In the genomic region with DNA sequence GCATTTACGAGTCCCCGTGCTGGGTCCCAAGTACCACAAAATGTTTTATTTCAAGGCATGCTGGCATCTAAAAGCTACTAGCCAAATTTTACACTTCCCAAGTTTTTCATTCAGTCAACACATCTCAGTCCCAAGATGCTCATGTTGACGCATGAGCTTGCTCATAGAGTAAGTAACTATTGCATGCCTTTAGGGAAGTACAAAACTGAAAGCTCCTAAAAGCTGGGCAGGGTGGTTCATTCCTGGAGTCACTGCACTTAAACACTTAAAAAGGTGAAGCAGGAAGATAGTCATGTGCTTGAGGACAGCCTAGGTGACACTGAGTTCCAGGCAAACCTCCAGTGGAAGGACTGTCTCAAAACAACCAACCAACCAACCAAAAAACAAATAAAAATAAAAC, we compare ENCODE assay signal across 28 mouse cellular contexts. TPM values are rescaled to one million over a fixed set of nuclear protein-coding genes. Genes with fewer than 3 reads are reported as not detected.
DNase-seq lines count a peak whose midpoint lies in the region; ATAC-seq and TF ChIP-seq lines count a peak whose summit lies in the region.
"Had no signal": no experiment of that assay in that cellular context is flagged by ENCODE, and none has a peak within 500 bp of the region (broad histone marks: within the 10 kb centered on the region; RNA-seq: fewer than 3 reads in every experiment).

No protein-coding gene starts in this region.

- H3K9me3 ChIP-seq in CH12.LX (replicated peaks; ENCODE audit: low read length), result no peaks in the 10 kb centered on the region
- no peaks in the 10 kb centered on the region for H3K9me3 ChIP-seq in neural tube, embryonic 15.5 days (replicated peaks)
- H3K9me3 ChIP-seq: embryonic facial prominence, embryonic 12.5 days; embryonic facial prominence, embryonic 15.5 days; heart, embryonic 10.5 days; heart, embryonic 13.5 days had no signal

- no peaks in the 10 kb centered on the region for H3K27me3 ChIP-seq in kidney, adult 2 months (replicated peaks; ENCODE audit: control insufficient read depth, insufficient read depth, low read length)
- no peaks in the 10 kb centered on the region for H3K27me3 ChIP-seq in CH12.LX (replicated peaks)
- H3K27me3 ChIP-seq in neural tube, embryonic 15.5 days (replicated peaks), result no peaks in the 10 kb centered on the region
- H3K27me3 ChIP-seq: embryonic facial prominence, embryonic 12.5 days; embryonic facial prominence, embryonic 15.5 days; heart, embryonic 13.5 days had no signal

- DNase-seq in kidney, adult 2 months, result no peak
- no peak for DNase-seq in kidney, adult 9 months
- no peak for DNase-seq in CH12.LX (ENCODE audit: extremely low read depth)
- DNase-seq in layer of hippocampus, adult 8-10 months (ENCODE audit: low spot score in 2 of 2), result no peak
- DNase-seq: adrenal gland, adult 8-10 months; adrenal gland, postnatal 25 days; cerebellum, adult 11 months; cerebellum, adult 2 months; cerebellum, adult 9-11 months; cerebellum, postnatal 25 days; forebrain, postnatal 0 days; gastrocnemius, adult 2 months; gastrocnemius, postnatal 25 days; heart, adult 2 months; heart, postnatal 14 days; heart, postnatal 4 days had no signal

- dilution Hi-C loops in CH12.LX (cut with MboI; ENCODE audit: extremely low pct_ligation_motif_present, extremely low pct_unique_long_range_greater_than_20kb, low sequenced_read_pairs), result no loop called here

- ATAC-seq in megakaryocyte, adult 5-6 weeks (ENCODE audit: poor library complexity, severe bottlenecking), result peak; percentile 57
- ATAC-seq in neural tube, embryonic 15.5 days (ENCODE audit: low FRiP score), result no peak
- ATAC-seq: activated CD4-positive, CD25-positive, alpha-beta regulatory T cell, adult 4 months; CD4-positive, CD25-positive, alpha-beta regulatory T cell, adult 4 months; forebrain, embryonic 14.5 days; forebrain, postnatal 0 days; hindbrain, postnatal 0 days; inflammation-experienced regulatory T-cells, adult 6 months had no signal

- H3K27ac ChIP-seq in kidney, adult 2 months (ENCODE audit: insufficient read depth, low read depth, low read length), result peak overlapping the region; percentile 76
- H3K27ac ChIP-seq in CH12.LX (ENCODE audit: insufficient read depth, low read depth), result no peak overlapping the region
- H3K27ac ChIP-seq in neural tube, embryonic 15.5 days (replicated peaks), result no peak overlapping the region
- H3K27ac ChIP-seq: embryonic facial prominence, embryonic 12.5 days; embryonic facial prominence, embryonic 15.5 days; gastrocnemius, adult 2 months; heart, adult 2 months; heart, embryonic 10.5 days; heart, embryonic 13.5 days; hindbrain, embryonic 14.5 days; hindbrain, postnatal 0 days had no signal

- peak overlapping the region; percentile 61 for H3K4me2 ChIP-seq in CH12.LX (ENCODE audit: insufficient read depth, low read depth, poor library complexity, severe bottlenecking)
- H3K4me2 ChIP-seq in neural tube, embryonic 15.5 days, result no peak overlapping the region
- H3K4me2 ChIP-seq: embryonic facial prominence, embryonic 12.5 days; embryonic facial prominence, embryonic 15.5 days; heart, embryonic 13.5 days; hindbrain, embryonic 14.5 days had no signal

- no peak for TF ChIP-seq CTCF in kidney, adult 2 months (conservative IDR thresholded peaks at IDR 0.05; ENCODE audit: insufficient read depth, insufficient read length, low read depth, low read length)
- no peak for TF ChIP-seq CTCF in CH12.LX (conservative IDR thresholded peaks at IDR 0.05 in 1 of 2, IDR thresholded peaks at IDR 0.05 in 1 of 2; ENCODE audit: low read depth in 2 of 2, low read length in 2 of 2)

- no peaks in the 10 kb centered on the region for H3K4me1 ChIP-seq in kidney, adult 2 months (ENCODE audit: control insufficient read depth, insufficient read depth, low read length)
- H3K4me1 ChIP-seq in CH12.LX (ENCODE audit: control insufficient read depth in 1 of 2, insufficient read depth in 2 of 2), result peaks cover 0 to 24% of the 10 kb centered on the region in 2 experiments; a peak in 2 of 4 replicates
- no peaks in the 10 kb centered on the region for H3K4me1 ChIP-seq in neural tube, embryonic 15.5 days
- H3K4me1 ChIP-seq: embryonic facial prominence, embryonic 12.5 days; embryonic facial prominence, embryonic 15.5 days; heart, embryonic 10.5 days; heart, embryonic 13.5 days had no signal

- H3K79me2 ChIP-seq in CH12.LX (replicated peaks; ENCODE audit: control insufficient read depth, extremely low read depth, insufficient read depth, poor library complexity, severe bottlenecking), result peaks cover 23% of the 10 kb centered on the region

- no peak overlapping the region; the same call in 1 of the 2 replicates for H3K9ac ChIP-seq in CH12.LX (ENCODE audit: insufficient read depth, low read depth)
- no peak overlapping the region for H3K9ac ChIP-seq in neural tube, embryonic 15.5 days (replicated peaks)
- H3K9ac ChIP-seq: embryonic facial prominence, embryonic 12.5 days; embryonic facial prominence, embryonic 15.5 days; forebrain, postnatal 0 days; heart, embryonic 13.5 days; hindbrain, embryonic 14.5 days had no signal

- no peak for TF ChIP-seq RAD21 in CH12.LX (IDR thresholded peaks at IDR 0.05; ENCODE audit: low read depth, low read length)

- in situ Hi-C loops in CH12.LX (cut with MboI; ENCODE audit: low pct_ligation_motif_present, low pct_unique_long_range_greater_than_20kb, low sequenced_read_pairs), result loop anchor here (10.0 kb wide), 1 partner anchor 104 kb away; the partner anchor contains the start of gene 5430427O19Rik

- no peak for TF ChIP-seq POLR2A in kidney, adult 2 months (IDR thresholded peaks at IDR 0.05; ENCODE audit: low read depth, low read length)
- no peak for TF ChIP-seq POLR2A in CH12.LX (IDR thresholded peaks at IDR 0.05; ENCODE audit: low read depth, low read length)

- no peak for TF ChIP-seq EP300 in CH12.LX (IDR thresholded peaks at IDR 0.05; ENCODE audit: low read length)

- WGBS in kidney, adult 2 months, result 58% methylated on average over 3 of the region's 3 CpGs
- 91% methylated on average over 3 of the region's 3 CpGs for WGBS in neural tube, embryonic 15.5 days

- 0 out of 2 replicates have a peak overlapping the region, but pooled peaks have one; percentile 22 for H3K4me3 ChIP-seq in kidney, adult 2 months (ENCODE audit: insufficient read depth, low read depth, low read length)
- H3K4me3 ChIP-seq in CH12.LX (replicated peaks in 1 of 3; ENCODE audit: low read depth in 2 of 3, low read length in 2 of 3, poor library complexity in 1 of 3), result no peak overlapping the region
- no peak overlapping the region for H3K4me3 ChIP-seq in neural tube, embryonic 15.5 days (replicated peaks)
- H3K4me3 ChIP-seq: embryonic facial prominence, embryonic 12.5 days; embryonic facial prominence, embryonic 15.5 days; gastrocnemius, adult 2 months; heart, adult 2 months; heart, embryonic 10.5 days; heart, embryonic 13.5 days had no signal

- no peaks in the 10 kb centered on the region for H3K36me3 ChIP-seq in kidney, adult 2 months (ENCODE audit: control insufficient read depth, insufficient read depth, low read length)
- peaks cover 1 to 3% of the 10 kb centered on the region in 2 experiments for H3K36me3 ChIP-seq in CH12.LX (replicated peaks in 1 of 2; ENCODE audit: control insufficient read depth in 1 of 2, insufficient read depth in 1 of 2, low read length in 1 of 2)
- H3K36me3 ChIP-seq in neural tube, embryonic 15.5 days, result no peaks in the 10 kb centered on the region
- H3K36me3 ChIP-seq: embryonic facial prominence, embryonic 12.5 days; embryonic facial prominence, embryonic 15.5 days; heart, embryonic 10.5 days; heart, embryonic 13.5 days had no signal

TF ChIP-seq in CH12.LX, 34 proteins besides CTCF, POLR2A, EP300 and RAD21:
- TF ChIP-seq CHD2 (IDR thresholded peaks at IDR 0.05; ENCODE audit: low read length), result no peak
- no peak for TF ChIP-seq NRF1 (IDR thresholded peaks at IDR 0.05; ENCODE audit: low read depth, low read length)
- no peak for TF ChIP-seq MAX (IDR thresholded peaks at IDR 0.05; ENCODE audit: low read length)
- TF ChIP-seq TCF12 (IDR thresholded peaks at IDR 0.05; ENCODE audit: low read depth, low read length), result no peak
- TF ChIP-seq IRF4 (IDR thresholded peaks at IDR 0.05; ENCODE audit: low read depth, low read length), result no peak
- no peak for TF ChIP-seq USF1 (IDR thresholded peaks at IDR 0.05; ENCODE audit: low read depth, low read length)
- no peak for TF ChIP-seq PAX5 (IDR thresholded peaks at IDR 0.05; ENCODE audit: low read length)

RNA-seq across cellular contexts. Expression of gene Gk, which starts 5.9 kb away (rescaled TPM):
- polyA plus RNA-seq in kidney, adult 2 months (2012; rRNA removed), result 53.7 and 64.0 TPM in 2 replicates
- total RNA-seq in CH12.LX (2012; rRNA removed) (19.8 and 24.3 TPM in 2 replicates), CH12.LX (2014; rRNA removed) (29.6 and 34.9 TPM in 2 replicates)
- 12.9 and 18.2 TPM in 2 replicates for polyA plus RNA-seq in CH12.LX (2012; ENCODE audit: insufficient read length, low read depth)
- total RNA-seq in megakaryocyte, adult 5-6 weeks (2015), result 11.7 and 12.2 TPM in 2 replicates
- 10.0 and 10.7 TPM in 2 replicates for total RNA-seq in megakaryocyte, adult 5-6 weeks (2017)
- 10 to 100 TPM; 27.9 to 32.4 (median 31.2) TPM for total RNA-seq in layer of hippocampus, adult 8-10 months (2022)
- polyA plus RNA-seq in neural tube, embryonic 15.5 days (2015; fragmentation: Nextera tagmentation; extraction: Ambion mirVana), result 10.6 and 14.8 TPM in 2 replicates
